Mouse (Mus musculus) monocyte, adult 5-6 weeks (primary cell): ENCODE results near the gene Pigh. TPM values are rescaled to one million over a fixed set of nuclear protein-coding genes. Genes with fewer than 3 reads are reported as not detected.

Experiments
- ATAC-seq: fragments of 153-309, 156-312 bp; replicated peaks from 2 replicates; pipeline ENCODE4 v1.8.0; 2017; ENCODE audit warnings: mild to moderate bottlenecking; ENCODE audit not compliant: low TSS enrichment, insufficient number of reproducible peaks, severe bottlenecking, poor library complexity, low FRiP score
- total RNA-seq: library from RNA; stranded (forward); fragments of 200-1000, 200-491, 200-594 nt; gene quantifications from 3 replicates; pipeline ENCODE4 v1.2.3, GENCODE M21; 2017

The Pigh gene
- total RNA-seq, 1 experiment from 2014 or later, result 8.3 TPM

DNA sequence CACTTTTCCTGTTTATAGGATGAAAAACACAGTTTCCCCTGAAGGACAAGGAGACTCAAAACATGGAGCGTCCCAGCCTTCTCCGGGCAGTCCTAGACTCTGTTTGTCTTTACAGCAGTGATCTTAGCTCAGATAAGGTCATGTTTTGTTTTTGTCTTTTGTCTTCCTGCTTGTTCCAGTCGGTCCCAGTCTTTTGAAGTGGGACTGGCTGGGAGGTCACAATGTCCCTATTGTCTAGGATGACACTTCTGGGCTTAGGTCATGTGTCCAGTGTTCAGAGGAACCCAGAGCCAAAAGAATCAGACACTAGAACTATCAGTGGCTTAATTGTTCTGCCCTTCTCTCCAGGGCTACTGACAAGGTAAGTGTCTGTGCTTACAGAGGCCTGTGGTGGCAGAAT is 54.1 kb downstream of the Pigh start:
- no peak for ATAC-seq

DNA sequence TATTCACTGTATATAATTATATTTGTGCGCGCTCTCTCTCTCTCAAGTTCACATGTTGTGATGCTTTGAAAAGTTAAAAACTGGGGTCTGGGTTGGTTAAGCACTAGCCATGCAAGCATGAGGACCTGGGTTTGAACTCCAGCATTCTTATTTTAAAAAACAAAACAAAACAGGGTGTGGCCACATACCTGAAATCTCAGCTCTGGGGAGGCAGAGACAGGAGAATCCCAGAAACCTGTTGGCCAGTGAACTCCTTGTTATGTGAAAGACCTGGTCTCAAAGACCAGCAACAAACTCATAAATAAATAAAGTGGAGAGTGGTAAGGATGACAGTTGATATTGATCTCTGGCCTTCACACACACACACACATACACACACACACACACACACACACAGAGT is 55.1 kb downstream of the Pigh start:
- no peak for ATAC-seq

Other genes starting within 250 kb of the Pigh start
- gene Atp6v1d, start 228.0 kb downstream of the Pigh start, total RNA-seq, result 51.9 to 61.1 TPM (median 55.7 TPM) in 3 replicates
- 55.0 to 78.3 TPM (median 61.4 TPM) in 3 replicates for gene Eif2s1, start 227.8 kb downstream of the Pigh start, total RNA-seq
- not detected in 3 replicates for gene Plek2, start 182.7 kb downstream of the Pigh start, total RNA-seq
- gene Tmem229b, start 82.0 kb downstream of the Pigh start, total RNA-seq, result 47.0 to 75.7 TPM (median 65.1 TPM) in 3 replicates
- 0.29 to 0.32 TPM in 2 of 3 replicates, not detected in the other for gene Plekhh1, start 60.5 kb downstream of the Pigh start, total RNA-seq
- not detected in 3 replicates for gene Arg2, start 41.1 kb upstream of the Pigh start, total RNA-seq
- 199 to 253 TPM (median 246 TPM) in 3 replicates for gene Vti1b, start 83.0 kb upstream of the Pigh start, total RNA-seq
- 12.8 to 17.7 TPM (median 13.6 TPM) in 3 replicates for gene Rdh11, start 102.6 kb upstream of the Pigh start, total RNA-seq
- 5.2 to 7.9 TPM (median 5.2 TPM) in 3 replicates for gene Rdh12, start 119.3 kb upstream of the Pigh start, total RNA-seq
- 16.7 to 50.3 TPM (median 30.7 TPM) in 3 replicates for gene Zfyve26, start 206.7 kb upstream of the Pigh start, total RNA-seq
- 0.29 TPM in 1 of 3 replicates, not detected in the others for gene Rad51b, start 207.6 kb upstream of the Pigh start, total RNA-seq